Mouse (Mus musculus) embryonic stem cell, embryonic (primary cell): ENCODE results near the gene Jkamp.

ENCODE experiments used
- CTCF ChIA-PET, 4 experiments: fragments of 300-600 bp in 2 of 4; fragments of 350-600 bp in 2 of 4; sonication (Branson Sonifier 250); formaldehyde crosslinking; loops; one replicate each; lab custom pipeline; 2022; ENCODE audit warnings: inconsistent platforms in 2 of 4; lab: Charles Lee
- POLR2A ChIA-PET, 4 experiments: fragments of 300-600 bp in 2 of 4; fragments of 350-600 bp in 2 of 4; sonication (Branson Sonifier 250); formaldehyde crosslinking; loops; one replicate each; lab custom pipeline; 2022; ENCODE audit warnings: antibody characterized with exemption in 4 of 4, inconsistent platforms in 1 of 4; lab: Charles Lee

Jkamp gene

DNA sequence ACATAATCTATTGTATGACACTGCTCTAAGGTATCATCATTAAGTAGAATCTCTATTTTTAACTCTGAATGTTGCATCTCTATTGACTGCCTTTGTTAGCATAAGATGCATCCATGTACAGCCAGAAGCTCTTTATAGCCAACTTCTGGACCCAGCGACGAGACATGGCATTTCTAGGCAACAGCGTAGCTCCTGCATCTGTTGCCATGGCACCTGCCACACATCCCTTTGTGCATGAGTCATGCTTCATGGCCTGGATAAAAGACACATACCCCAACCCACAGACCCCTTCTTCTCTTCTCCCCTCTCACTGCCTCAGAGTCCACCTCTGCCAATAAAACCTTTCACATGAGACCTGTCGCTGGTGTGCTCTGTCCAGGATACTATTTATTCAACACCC, 65.4 kb downstream of the Jkamp start:
- ChIA-PET CTCF (no interaction called here), POLR2A (interaction anchor here in 1 of 4 experiments (0.6 kb wide), 1 partner anchor 192 kb away, joined by 3 read pairs; no protein-coding TSS in a partner anchor)
